Mouse (Mus musculus): Measurements from ENCODE around the gene Hdac4. TPM values are rescaled to one million over a fixed set of nuclear protein-coding genes. Genes with fewer than 3 reads are reported as not detected.

Gene Hdac4
- polyA plus RNA-seq, 1 experiment = 20.4 TPM

GRCm38 (mm10) chr1:92048415-92049354, 146.8 kb downstream of the Hdac4 start:
- TF ChIP-seq GATA1 (IDR thresholded peaks at IDR 0.05; ENCODE audit: low read length) = no peak

GRCm38 (mm10) chr1:92045671-92046070, 149.8 kb downstream of the Hdac4 start:
- TF ChIP-seq GATA1 (IDR thresholded peaks at IDR 0.05; ENCODE audit: low read length) = no peak

GRCm38 (mm10) chr1:92044868-92045267, 150.6 kb downstream of the Hdac4 start:
- no peak for TF ChIP-seq GATA1 (IDR thresholded peaks at IDR 0.05; ENCODE audit: low read length)

- no peak for TF ChIP-seq GATA1 (IDR thresholded peaks at IDR 0.05; ENCODE audit: low read length)
Observed at GRCm38 (mm10) chr1:92043989-92044388, 151.5 kb downstream of the Hdac4 start.

GRCm38 (mm10) chr1:92042126-92042525, 153.4 kb downstream of the Hdac4 start:
- TF ChIP-seq GATA1 (IDR thresholded peaks at IDR 0.05; ENCODE audit: low read length) = no peak

- TF ChIP-seq GATA1 (IDR thresholded peaks at IDR 0.05; ENCODE audit: low read length) = no peak
Observed at GRCm38 (mm10) chr1:92041290-92041689, 154.2 kb downstream of the Hdac4 start.

GRCm38 (mm10) chr1:92038714-92039113, 156.8 kb downstream of the Hdac4 start:
- no peak for TF ChIP-seq GATA1 (IDR thresholded peaks at IDR 0.05; ENCODE audit: low read length)

GRCm38 (mm10) chr1:92037039-92037438, 158.5 kb downstream of the Hdac4 start:
- TF ChIP-seq GATA1 (IDR thresholded peaks at IDR 0.05; ENCODE audit: low read length) = no peak

- no peak for TF ChIP-seq GATA1 (IDR thresholded peaks at IDR 0.05; ENCODE audit: low read length)
Observed at GRCm38 (mm10) chr1:92035770-92036169, 159.7 kb downstream of the Hdac4 start.

GRCm38 (mm10) chr1:92034247-92034646, 161.3 kb downstream of the Hdac4 start:
- no peak for TF ChIP-seq GATA1 (IDR thresholded peaks at IDR 0.05; ENCODE audit: low read length)

GRCm38 (mm10) chr1:92033463-92033862, 162.0 kb downstream of the Hdac4 start:
- no peak for TF ChIP-seq GATA1 (IDR thresholded peaks at IDR 0.05; ENCODE audit: low read length)

GRCm38 (mm10) chr1:92030541-92030940, 165.0 kb downstream of the Hdac4 start:
- no peak for TF ChIP-seq GATA1 (IDR thresholded peaks at IDR 0.05; ENCODE audit: low read length)

- no peak for TF ChIP-seq GATA1 (IDR thresholded peaks at IDR 0.05; ENCODE audit: low read length)
Observed at GRCm38 (mm10) chr1:92028158-92028557, 167.3 kb downstream of the Hdac4 start.

GRCm38 (mm10) chr1:92026351-92026750, 169.1 kb downstream of the Hdac4 start:
- no peak for TF ChIP-seq GATA1 (IDR thresholded peaks at IDR 0.05; ENCODE audit: low read length)

- no peak for TF ChIP-seq GATA1 (IDR thresholded peaks at IDR 0.05; ENCODE audit: low read length)
Observed at GRCm38 (mm10) chr1:92023906-92024305, 171.6 kb downstream of the Hdac4 start.

GRCm38 (mm10) chr1:92022009-92022408, 173.5 kb downstream of the Hdac4 start:
- no peak for TF ChIP-seq GATA1 (IDR thresholded peaks at IDR 0.05; ENCODE audit: low read length)
